Mouse (Mus musculus): ENCODE measurements at regions not wholly inside any gene's neighbourhood (a gene's known extent, or its start where the extent isn't known, plus 50 kb on each side); places are given as distances from the start of the nearest gene placed in this dataset.

GRCm38 (mm10) chr13:107264581-107264980 lies 242.7 kb upstream of the Kif2a start:
- DNase-seq (ENCODE audit: low spot score): no peak

GRCm38 (mm10) chr13:107261479-107262050 lies 239.6 kb upstream of the Kif2a start:
- no peak for DNase-seq (ENCODE audit: low spot score)

- no peak for DNase-seq (ENCODE audit: low spot score)
These were observed 238.3 kb upstream of the Kif2a start for GRCm38 (mm10) chr13:107260274-107260673.

GRCm38 (mm10) chr13:107247792-107248505 lies 226.0 kb upstream of the Kif2a start:
- DNase-seq (ENCODE audit: low spot score): no peak

GRCm38 (mm10) chr13:107246956-107247751 lies 225.2 kb upstream of the Kif2a start:
- DNase-seq (ENCODE audit: low spot score): no peak

GRCm38 (mm10) chr13:107244173-107244572 lies 222.2 kb upstream of the Kif2a start:
- DNase-seq (ENCODE audit: low spot score): no peak

GRCm38 (mm10) chr13:107239035-107239387 lies 217.1 kb upstream of the Kif2a start:
- no peak for DNase-seq (ENCODE audit: low spot score)

- DNase-seq (ENCODE audit: low spot score): no peak
These were observed 216.6 kb upstream of the Kif2a start for GRCm38 (mm10) chr13:107238364-107239034.

GRCm38 (mm10) chr13:107219456-107219855 lies 197.5 kb upstream of the Kif2a start:
- no peak for DNase-seq (ENCODE audit: low spot score)

GRCm38 (mm10) chr13:107218351-107218750 lies 196.4 kb upstream of the Kif2a start:
- peak; percentile 55 for DNase-seq (ENCODE audit: low spot score)

- DNase-seq (ENCODE audit: low spot score): no peak
These were observed 195.9 kb upstream of the Kif2a start for GRCm38 (mm10) chr13:107217825-107218224.

GRCm38 (mm10) chr13:107213281-107213680 lies 191.4 kb upstream of the Kif2a start:
- DNase-seq (ENCODE audit: low spot score): no peak

- DNase-seq (ENCODE audit: low spot score): no peak
These were observed 188.8 kb upstream of the Kif2a start for GRCm38 (mm10) chr13:107210676-107211075.

GRCm38 (mm10) chr13:107207354-107208181 lies 185.6 kb upstream of the Kif2a start:
- DNase-seq (ENCODE audit: low spot score): peak; percentile 39

GRCm38 (mm10) chr13:107199875-107200274 lies 177.9 kb upstream of the Kif2a start:
- no peak for DNase-seq (ENCODE audit: low spot score)

GRCm38 (mm10) chr13:107193426-107193825 lies 171.5 kb upstream of the Kif2a start:
- DNase-seq (ENCODE audit: low spot score): no peak

- no peak for DNase-seq (ENCODE audit: low spot score)
These were observed 165.4 kb upstream of the Kif2a start for GRCm38 (mm10) chr13:107187258-107187878.

GRCm38 (mm10) chr13:107182544-107182943 lies 160.6 kb upstream of the Kif2a start:
- DNase-seq (ENCODE audit: low spot score): peak; percentile 62

GRCm38 (mm10) chr13:107179551-107179950 lies 157.6 kb upstream of the Kif2a start:
- no peak for DNase-seq (ENCODE audit: low spot score)

- DNase-seq (ENCODE audit: low spot score): no peak
These were observed 155.7 kb upstream of the Kif2a start for GRCm38 (mm10) chr13:107177595-107177994.

GRCm38 (mm10) chr13:107175891-107176290 lies 154.0 kb upstream of the Kif2a start:
- DNase-seq (ENCODE audit: low spot score): no peak

All from layer of hippocampus, adult 9-10 months (tissue).